Comparison of ENCODE assay signal across 8 mouse cellular contexts in genomic region chr7:4150059-4150541, GRCm38 (mm10). TPM values are rescaled to one million over a fixed set of nuclear protein-coding genes. Genes with fewer than 3 reads are reported as not detected.
A peak's percentile ranks its signal among the peaks of the same experiment; 100 is the strongest.
DNase-seq lines count a peak whose midpoint lies in the region; ATAC-seq lines count a peak whose summit lies in the region.

Gene Leng9, minus strand, starts transcription at chr7:4150374.

- peak; percentile 41 for DNase-seq in gastrocnemius, adult 18-20 months (ENCODE audit: low spot score)
- no peak for DNase-seq in gastrocnemius, postnatal 4 days (ENCODE audit: low spot score in 2 of 2)
- DNase-seq in adrenal gland, postnatal 36 days: peak in 1 of 2 experiments; percentile 66
- no peak for DNase-seq in forebrain, embryonic 11.5 days (ENCODE audit: low spot score)
- DNase-seq in intestine, embryonic 14.5 days (ENCODE audit: low spot score): peak; percentile 84
- no peak for DNase-seq in layer of hippocampus, postnatal 14 days (ENCODE audit: low spot score in 2 of 2)

- peaks cover 17% of the 10 kb centered on the region for H3K27me3 ChIP-seq in forebrain, embryonic 11.5 days (ENCODE audit: control insufficient read depth, insufficient read depth, low read length)
- peaks cover 8% of the 10 kb centered on the region; the same call in 1 of the 2 replicates for H3K27me3 ChIP-seq in intestine, embryonic 14.5 days (replicated peaks; ENCODE audit: control insufficient read depth, insufficient read depth, low read length)
- H3K27me3 ChIP-seq in liver, embryonic 12.5 days (replicated peaks): peaks cover 20% of the 10 kb centered on the region

- H3K9me3 ChIP-seq in forebrain, embryonic 11.5 days (ENCODE audit: control insufficient read depth, low read length): no peaks in the 10 kb centered on the region
- H3K9me3 ChIP-seq in intestine, embryonic 14.5 days (ENCODE audit: control insufficient read depth, low read length): no peaks in the 10 kb centered on the region
- H3K9me3 ChIP-seq in liver, embryonic 12.5 days (replicated peaks): no peaks in the 10 kb centered on the region

- peak within 1 kb of the TSS; percentile 96 for H3K4me2 ChIP-seq in forebrain, embryonic 11.5 days (ENCODE audit: low read depth, low read length, severe bottlenecking)
- peak within 1 kb of the TSS; percentile 86 for H3K4me2 ChIP-seq in intestine, embryonic 14.5 days (ENCODE audit: low read length)
- peak within 1 kb of the TSS; percentile 93 for H3K4me2 ChIP-seq in liver, embryonic 12.5 days

- H3K9ac ChIP-seq in forebrain, embryonic 11.5 days (ENCODE audit: low read length): peak within 1 kb of the TSS; percentile 65
- H3K9ac ChIP-seq in intestine, embryonic 14.5 days (ENCODE audit: low read length): peak within 1 kb of the TSS; percentile 74
- H3K9ac ChIP-seq in liver, embryonic 12.5 days: peak within 1 kb of the TSS; percentile 84

- H3K4me1 ChIP-seq in forebrain, embryonic 11.5 days (replicated peaks; ENCODE audit: control insufficient read depth, insufficient read depth, low read length): peaks cover 7% of the 10 kb centered on the region; the same call in 1 of the 2 replicates
- H3K4me1 ChIP-seq in intestine, embryonic 14.5 days (replicated peaks; ENCODE audit: control insufficient read depth, insufficient read depth, low read length): peaks cover 19% of the 10 kb centered on the region
- H3K4me1 ChIP-seq in liver, embryonic 12.5 days: peaks cover 57% of the 10 kb centered on the region

- under 1% methylated on average over 14 of the region's 14 CpGs for WGBS in forebrain, embryonic 11.5 days
- WGBS in intestine, embryonic 14.5 days: 3% methylated on average over 14 of the region's 14 CpGs
- WGBS in liver, embryonic 12.5 days (ENCODE audit: insufficient replicate concordance): 2% methylated on average over 14 of the region's 14 CpGs

- no peak; the same call in 1 of the 2 replicates for ATAC-seq in forebrain, embryonic 11.5 days (replicated peaks; ENCODE audit: low FRiP score)
- peak; percentile 29 for ATAC-seq in intestine, embryonic 14.5 days (replicated peaks; ENCODE audit: low FRiP score, low TSS enrichment, low read depth)
- ATAC-seq in liver, embryonic 12.5 days: peak; percentile 45
- ATAC-seq in monocyte, adult 5-6 weeks (replicated peaks; ENCODE audit: insufficient number of reproducible peaks, low FRiP score, low TSS enrichment, poor library complexity, severe bottlenecking): peak; percentile 0; the same call in 1 of the 2 replicates

- peaks cover 16% of the 10 kb centered on the region; the same call in 1 of the 2 replicates for H3K36me3 ChIP-seq in forebrain, embryonic 11.5 days (ENCODE audit: control insufficient read depth, insufficient read depth, low read length)
- H3K36me3 ChIP-seq in intestine, embryonic 14.5 days (ENCODE audit: control insufficient read depth, insufficient read depth, low read length): peaks cover 28% of the 10 kb centered on the region
- H3K36me3 ChIP-seq in liver, embryonic 12.5 days: peaks cover 33% of the 10 kb centered on the region

- H3K27ac ChIP-seq in forebrain, embryonic 11.5 days (ENCODE audit: low read depth, low read length): peak within 1 kb of the TSS; percentile 53
- peak within 1 kb of the TSS; percentile 94 for H3K27ac ChIP-seq in intestine, embryonic 14.5 days (ENCODE audit: low read depth)
- H3K27ac ChIP-seq in liver, embryonic 12.5 days: peak within 1 kb of the TSS; percentile 94

- peak within 1 kb of the TSS; percentile 69 for H3K4me3 ChIP-seq in forebrain, embryonic 11.5 days (ENCODE audit: low read depth, low read length)
- peak within 1 kb of the TSS; percentile 74 for H3K4me3 ChIP-seq in intestine, embryonic 14.5 days (ENCODE audit: low read depth, low read length)
- peak within 1 kb of the TSS; percentile 86 for H3K4me3 ChIP-seq in liver, embryonic 12.5 days

RNA-seq across cellular contexts. Expression of gene Leng9, which starts in this region (rescaled TPM):
- total RNA-seq in gastrocnemius, adult 18-20 months (2021): 1 to 10 TPM; 1.8 to 2.2 TPM
- total RNA-seq in gastrocnemius, postnatal 4 days (2021): 1 to 10 TPM; 3.1 to 3.9 TPM
- total RNA-seq in adrenal gland, postnatal 36 days (2021): 10 to 100 TPM; 11.4 to 17.6 TPM
- 1.6 and 2.7 TPM in 2 replicates for polyA plus RNA-seq in forebrain, embryonic 11.5 days (2014; fragmentation: Nextera tagmentation; extraction: Ambion mirVana)
- polyA plus RNA-seq in intestine, embryonic 14.5 days (2014; fragmentation: Nextera tagmentation; extraction: Ambion mirVana): 2.4 and 2.7 TPM in 2 replicates
- 1.2 and 1.5 TPM in 2 replicates for polyA plus RNA-seq in liver, embryonic 12.5 days (2016; fragmentation: Nextera tagmentation; extraction: Ambion mirVana)
- total RNA-seq in monocyte, adult 5-6 weeks (2017): 26.4 to 29.4 TPM (median 28.3 TPM) in 3 replicates
- total RNA-seq in layer of hippocampus, postnatal 14 days (2021): 1 to 10 TPM; 5.2 to 6.2 TPM

Comparison
In these comparisons a context has a peak if more than half of its experiments do, and no peak if none do; other contexts are left out.
1. DNase-seq: peak in gastrocnemius, adult 18-20 months (single experiment) and intestine, embryonic 14.5 days (single experiment); none in gastrocnemius, postnatal 4 days (0 of 2), forebrain, embryonic 11.5 days (single experiment) and layer of hippocampus, postnatal 14 days (0 of 2).
2. Peak in every context shown above with its lines, with median percentiles within 50 percentile points of each other: H3K27ac ChIP-seq, H3K4me2 ChIP-seq, H3K4me3 ChIP-seq and H3K9ac ChIP-seq.